Mouse (Mus musculus) megakaryocyte, embryonic 14.5 days (primary cell): ENCODE measurements around the gene 1700047I17Rik2.
"Not testable (repeated sequence)": the region's sequence is repeated elsewhere in the genome, so short reads cannot be mapped to it uniquely, and the experiment has no call there.

ENCODE experiments used
- FLI1 ChIP-seq: IDR thresholded peaks from 2 replicates; pipeline ENCODE4 v1.6.1; 2012; ENCODE audit warnings: low read length, inconsistent platforms, mixed read lengths
- GATA1 ChIP-seq: IDR thresholded peaks from 3 replicates; pipeline ENCODE4 v1.6.1; 2012; ENCODE audit warnings: mixed read lengths, low read length, inconsistent platforms, borderline replicate concordance

- not testable (repeated sequence) for TF ChIP-seq GATA1, FLI1
These were observed 32.3 kb upstream of the 1700047I17Rik2 start for GRCm38 (mm10) chr12:55167034-55167557.
